Mouse (Mus musculus): ENCODE measurements around the gene Mgst2. TPM values are rescaled to one million over a fixed set of nuclear protein-coding genes. Genes with fewer than 3 reads are reported as not detected.

Mgst2 gene
- total and polyA plus RNA-seq, 3 experiments = 0.69 to 3.1 TPM; not detected in 1

DNA sequence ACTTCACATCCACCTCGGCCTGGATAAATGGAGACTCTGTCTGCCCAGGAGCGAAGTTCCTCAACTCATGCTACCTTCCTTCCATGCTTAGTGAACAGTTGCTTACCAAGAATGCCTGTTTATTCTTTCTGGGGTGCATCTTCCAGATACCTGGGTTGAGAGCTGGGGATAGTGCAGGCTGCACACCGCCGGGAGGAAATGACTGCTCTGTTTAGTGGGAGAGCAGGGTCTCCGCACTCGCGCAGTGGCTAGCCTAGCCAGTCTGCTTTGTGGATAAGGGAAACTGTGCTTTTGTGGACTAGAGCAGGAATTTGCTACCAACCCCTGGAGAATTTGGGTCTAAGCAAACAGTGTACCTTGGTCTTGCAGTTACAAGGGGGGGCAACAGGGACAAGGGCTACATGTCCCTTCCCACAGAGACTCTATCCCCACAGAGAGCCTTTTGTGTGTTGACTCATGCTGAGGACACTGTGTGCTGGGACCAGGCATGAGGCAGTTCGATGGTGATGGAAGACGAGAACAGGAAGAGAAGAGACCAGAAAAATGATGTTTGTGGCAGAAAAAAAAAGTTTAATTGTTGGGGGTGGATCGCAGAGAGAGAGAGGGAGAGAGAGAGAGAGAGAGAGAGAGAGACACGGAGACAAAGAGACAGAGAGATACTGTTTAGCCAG lies 1.9 kb downstream of the Mgst2 start:
- Histone ChIP-seq H3K9ac (ENCODE audit: control insufficient read depth, low read depth, low read length, poor library complexity, severe bottlenecking) (peak overlapping the region; percentile 53), H3K79me2 (ENCODE audit: control insufficient read depth, insufficient read depth, low read length, poor library complexity) (no peaks in the 10 kb centered on the region)

DNA sequence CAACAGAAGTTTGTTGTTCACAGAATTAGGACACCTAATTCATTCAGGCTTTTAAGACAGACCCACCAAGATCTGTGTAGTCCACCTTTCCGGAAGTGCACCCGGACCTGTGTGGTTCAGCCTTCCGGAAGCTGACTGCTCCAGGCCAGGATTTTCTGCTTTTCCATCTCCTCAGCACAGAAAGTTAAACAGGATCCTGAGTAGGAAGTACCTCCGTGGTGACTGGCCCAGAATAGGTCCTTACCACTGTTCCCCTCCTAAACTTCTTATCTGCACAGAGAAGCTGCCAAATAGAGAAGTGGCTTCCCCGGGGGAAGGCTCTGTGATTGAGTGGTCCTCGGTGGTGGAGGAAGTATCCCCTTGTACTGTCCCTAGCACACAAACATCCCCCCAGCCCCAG lies 2.4 kb downstream of the Mgst2 start:
- Histone ChIP-seq H3K9me3 (replicated peaks; ENCODE audit: insufficient read depth, low read length) (no peaks in the 10 kb centered on the region), H3K4me3 (ENCODE audit: control insufficient read depth in 1 of 2, insufficient read depth in 1 of 2, low read depth in 2 of 2, low read length in 2 of 2) (peak overlapping the region; percentile 46 to 60), H3K27me3 (ENCODE audit: control insufficient read depth in 1 of 2, insufficient read depth in 2 of 2, low read length in 2 of 2) (no peaks in the 10 kb centered on the region), H3K4me1 (ENCODE audit: control insufficient read depth in 1 of 2, insufficient read depth in 2 of 2, low read length in 2 of 2) (peaks cover 6 to 24% of the 10 kb centered on the region in 2 experiments; a peak in 3 of 4 replicates), H3K9ac (ENCODE audit: control insufficient read depth, low read depth, low read length, poor library complexity, severe bottlenecking) (peak overlapping the region; percentile 53), H3K79me2 (ENCODE audit: control insufficient read depth, insufficient read depth, low read length, poor library complexity) (no peaks in the 10 kb centered on the region), H3K27ac (ENCODE audit: control insufficient read depth, low read depth, low read length) (peak overlapping the region; percentile 40; the same call in 1 of the 2 replicates), H3K36me3 (ENCODE audit: control insufficient read depth in 1 of 2, insufficient read depth in 2 of 2, low read length in 2 of 2) (peaks cover 0 to 9% of the 10 kb centered on the region in 2 experiments; a peak in 2 of 4 replicates)
- peak; percentile 91 for DNase-seq (ENCODE audit: low read depth, low spot score)
- TF ChIP-seq RCOR1 (IDR thresholded peaks at IDR 0.05; ENCODE audit: low read depth, low read length) = peak; percentile 96
- TF ChIP-seq USF2 (IDR thresholded peaks at IDR 0.05; ENCODE audit: borderline replicate concordance in 1 of 2, insufficient read depth in 1 of 2, low read depth in 1 of 2, low read length in 2 of 2) = no peak
- TF ChIP-seq UBTF (IDR thresholded peaks at IDR 0.05; ENCODE audit: borderline replicate concordance, insufficient read depth, low read depth, low read length) = no peak
- peak; percentile 57 for TF ChIP-seq TCF12 (IDR thresholded peaks at IDR 0.05; ENCODE audit: low read depth, low read length)
- no peak for TF ChIP-seq ZNF384 (IDR thresholded peaks at IDR 0.05; ENCODE audit: low read depth, low read length)
- peak; percentile 49; the same call in 1 of the 2 replicates for TF ChIP-seq JUND (IDR thresholded peaks at IDR 0.05; ENCODE audit: low read depth, low read length)
- TF ChIP-seq ETS1 (IDR thresholded peaks at IDR 0.05; ENCODE audit: low read depth, low read length) = peak; percentile 64
- TF ChIP-seq MAX (IDR thresholded peaks at IDR 0.05; ENCODE audit: low read length) = no peak
- TF ChIP-seq USF1 (IDR thresholded peaks at IDR 0.05; ENCODE audit: low read depth, low read length) = no peak
- TF ChIP-seq ELF1 (IDR thresholded peaks at IDR 0.05; ENCODE audit: low read depth, low read length) = peak; percentile 59; the same call in 1 of the 2 replicates
- no peak for TF ChIP-seq MAFK (IDR thresholded peaks at IDR 0.05; ENCODE audit: borderline replicate concordance, low read depth, low read length)
- TF ChIP-seq CHD1 (IDR thresholded peaks at IDR 0.05; ENCODE audit: low read depth, low read length) = no peak
- TF ChIP-seq TBP (IDR thresholded peaks at IDR 0.05; ENCODE audit: low read depth, low read length) = peak; percentile 49; the same call in 1 of the 2 replicates
- TF ChIP-seq E2F4 (IDR thresholded peaks at IDR 0.05; ENCODE audit: borderline replicate concordance, low read depth, low read length) = no peak
- no peak for TF ChIP-seq RAD21 (IDR thresholded peaks at IDR 0.05; ENCODE audit: low read depth, low read length)
- 0 out of 2 replicates have a peak, but pooled peaks have one; percentile 10 for TF ChIP-seq SIN3A (IDR thresholded peaks at IDR 0.05; ENCODE audit: low read length)
- TF ChIP-seq MEF2A (IDR thresholded peaks at IDR 0.05; ENCODE audit: extremely low read depth, insufficient replicate concordance, low read depth, low read length, poor library complexity, severe bottlenecking) = no peak; the same call in 1 of the 2 replicates
- TF ChIP-seq EP300 (IDR thresholded peaks at IDR 0.05; ENCODE audit: low read depth in 1 of 2, low read length in 2 of 2) = peak; percentile 76 to 87
- TF ChIP-seq GATA1 (IDR thresholded peaks at IDR 0.05; ENCODE audit: low read depth, low read length) = peak; percentile 90
- TF ChIP-seq TAL1 (IDR thresholded peaks at IDR 0.05; ENCODE audit: low read length) = peak; percentile 55
- no peak; a peak in 1 of 4 replicates for TF ChIP-seq POLR2A (IDR thresholded peaks at IDR 0.05; ENCODE audit: control insufficient read depth in 1 of 2, insufficient read depth in 1 of 2, low read depth in 1 of 2, low read length in 2 of 2, poor library complexity in 1 of 2)
- TF ChIP-seq MYB (IDR thresholded peaks at IDR 0.05; ENCODE audit: low read depth, low read length) = no peak
- TF ChIP-seq ZC3H11A (IDR thresholded peaks at IDR 0.05; ENCODE audit: low read depth, low read length) = no peak
- TF ChIP-seq CTCF (IDR thresholded peaks at IDR 0.05 in 2 of 3, conservative IDR thresholded peaks at IDR 0.05 in 1 of 3; ENCODE audit: control insufficient read depth in 1 of 3, insufficient read depth in 1 of 3, low read depth in 2 of 3, low read length in 3 of 3, poor library complexity in 1 of 3, severe bottlenecking in 1 of 3) = no peak
- no peak for TF ChIP-seq POLR2AphosphoS5 (IDR thresholded peaks at IDR 0.05; ENCODE audit: borderline replicate concordance, low read depth, low read length)
- no peak for TF ChIP-seq CHD2 (IDR thresholded peaks at IDR 0.05; ENCODE audit: low read length)

More for the DNA sequence above, 1.9 kb downstream of the Mgst2 start:
- no peak for TF ChIP-seq ELF1 (IDR thresholded peaks at IDR 0.05; ENCODE audit: low read depth, low read length)
- TF ChIP-seq E2F4 (IDR thresholded peaks at IDR 0.05; ENCODE audit: borderline replicate concordance, low read depth, low read length) = no peak
- no peak for TF ChIP-seq KAT2A (conservative IDR thresholded peaks at IDR 0.05; ENCODE audit: low read depth, low read length)
- no peak for TF ChIP-seq ETS1 (IDR thresholded peaks at IDR 0.05; ENCODE audit: low read depth, low read length)
- no peak for TF ChIP-seq MYC (IDR thresholded peaks at IDR 0.05; ENCODE audit: low read depth, low read length)
- TF ChIP-seq SMC3 (IDR thresholded peaks at IDR 0.05; ENCODE audit: low read depth, low read length) = 0 out of 2 replicates have a peak, but pooled peaks have one; percentile 7
- TF ChIP-seq SIN3A (IDR thresholded peaks at IDR 0.05; ENCODE audit: low read length) = 0 out of 2 replicates have a peak, but pooled peaks have one; percentile 7
- TF ChIP-seq ZC3H11A (IDR thresholded peaks at IDR 0.05; ENCODE audit: low read depth, low read length) = no peak
- no peak for TF ChIP-seq NRF1 (IDR thresholded peaks at IDR 0.05; ENCODE audit: insufficient read depth, low read depth, low read length, poor library complexity, severe bottlenecking)
- no peak for TF ChIP-seq TCF12 (IDR thresholded peaks at IDR 0.05; ENCODE audit: low read depth, low read length)
- no peak for TF ChIP-seq CHD1 (IDR thresholded peaks at IDR 0.05; ENCODE audit: low read depth, low read length)
- H3K36me3 ChIP-seq (ENCODE audit: control insufficient read depth in 1 of 2, insufficient read depth in 2 of 2, low read length in 2 of 2) = peaks cover 0 to 9% of the 10 kb centered on the region in 2 experiments; a peak in 2 of 4 replicates
- no peaks in the 10 kb centered on the region for H3K9me3 ChIP-seq (replicated peaks; ENCODE audit: insufficient read depth, low read length)
- H3K27me3 ChIP-seq (ENCODE audit: control insufficient read depth in 1 of 2, insufficient read depth in 2 of 2, low read length in 2 of 2) = no peaks in the 10 kb centered on the region
- H3K27ac ChIP-seq (ENCODE audit: control insufficient read depth, low read depth, low read length) = peak overlapping the region; percentile 40; the same call in 1 of the 2 replicates
- peak; percentile 38 for DNase-seq (ENCODE audit: low read depth, low spot score)
- H3K4me3 ChIP-seq (ENCODE audit: control insufficient read depth in 1 of 2, insufficient read depth in 1 of 2, low read depth in 2 of 2, low read length in 2 of 2) = peak overlapping the region; percentile 46 to 60
- H3K4me1 ChIP-seq (ENCODE audit: control insufficient read depth in 1 of 2, insufficient read depth in 2 of 2, low read length in 2 of 2) = peaks cover 6 to 24% of the 10 kb centered on the region in 2 experiments; a peak in 3 of 4 replicates
